Mouse (Mus musculus) lung, postnatal 4 days (tissue): Measurements from ENCODE around the gene Tas2r116.

Experiments used
- DNase-seq, 2 experiments: peaks; one replicate each; pipeline ENCODE4 v3.0.0; 2021

The Tas2r116 gene

DNA sequence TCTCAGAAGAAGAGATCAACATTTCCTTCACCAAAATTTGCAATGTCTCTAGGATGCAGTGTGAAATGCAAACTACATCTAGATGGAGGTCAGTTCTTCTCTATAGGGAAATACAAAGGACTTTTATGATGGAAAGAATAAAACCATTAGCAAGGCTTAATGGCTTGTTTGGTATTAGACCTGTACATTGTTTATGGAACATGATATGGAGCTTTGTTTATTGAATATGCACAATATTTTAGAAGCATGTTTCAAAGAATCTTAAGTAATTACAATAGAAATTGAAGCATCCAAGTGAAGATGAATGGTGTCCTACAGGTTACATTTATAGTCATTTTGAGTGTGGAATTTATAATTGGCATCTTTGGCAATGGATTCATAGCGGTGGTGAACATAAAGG is at the start of gene Tas2r116:
Gene Tas2r116 (plus strand): TSS at position 301 of the 400 bp plus-strand sequence.
- DNase-seq = no peak

DNA sequence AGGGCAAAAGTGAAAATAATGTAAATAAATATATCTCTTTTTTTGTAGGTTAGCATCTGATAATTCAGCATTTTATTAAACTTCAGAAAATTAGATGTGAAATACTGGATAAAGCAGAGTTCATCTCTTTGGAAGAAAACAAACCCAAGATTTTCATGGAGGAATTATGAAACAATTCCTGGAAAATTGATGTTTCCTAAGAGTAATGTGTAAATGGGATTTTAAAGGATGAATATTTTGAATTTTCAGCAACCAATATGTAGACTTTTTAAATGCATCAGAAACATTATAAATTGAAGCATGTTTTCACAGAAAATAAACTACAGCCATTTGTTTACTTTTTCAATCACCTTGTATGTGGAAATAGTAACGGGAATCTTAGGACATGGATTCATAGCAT is 8.4 kb upstream of the Tas2r116 start, which contains the start of gene Tas2r123:
Gene Tas2r123 (plus strand): TSS at position 301 of the 400 bp plus-strand sequence.
- DNase-seq = no peak

GRCm38 (mm10) chr6:132867708-132868107 is 12.5 kb downstream of the Tas2r116 start, which contains the start of gene Tas2r110:
Gene Tas2r110, plus strand, starts transcription at chr6:132868008.
- no peak for DNase-seq

GRCm38 (mm10) chr6:132892711-132893110 is 37.5 kb downstream of the Tas2r116 start, which contains the start of gene Tas2r113:
Gene Tas2r113, plus strand, starts transcription at chr6:132893011.
- no peak for DNase-seq
